Mouse (Mus musculus): ENCODE results near the gene Fam3c. TPM values are rescaled to one million over a fixed set of nuclear protein-coding genes. Genes with fewer than 3 reads are reported as not detected.

The Fam3c gene
- total and polyA plus RNA-seq, 3 experiments, result 28.2 to 396 (median 30.7) TPM

DNA sequence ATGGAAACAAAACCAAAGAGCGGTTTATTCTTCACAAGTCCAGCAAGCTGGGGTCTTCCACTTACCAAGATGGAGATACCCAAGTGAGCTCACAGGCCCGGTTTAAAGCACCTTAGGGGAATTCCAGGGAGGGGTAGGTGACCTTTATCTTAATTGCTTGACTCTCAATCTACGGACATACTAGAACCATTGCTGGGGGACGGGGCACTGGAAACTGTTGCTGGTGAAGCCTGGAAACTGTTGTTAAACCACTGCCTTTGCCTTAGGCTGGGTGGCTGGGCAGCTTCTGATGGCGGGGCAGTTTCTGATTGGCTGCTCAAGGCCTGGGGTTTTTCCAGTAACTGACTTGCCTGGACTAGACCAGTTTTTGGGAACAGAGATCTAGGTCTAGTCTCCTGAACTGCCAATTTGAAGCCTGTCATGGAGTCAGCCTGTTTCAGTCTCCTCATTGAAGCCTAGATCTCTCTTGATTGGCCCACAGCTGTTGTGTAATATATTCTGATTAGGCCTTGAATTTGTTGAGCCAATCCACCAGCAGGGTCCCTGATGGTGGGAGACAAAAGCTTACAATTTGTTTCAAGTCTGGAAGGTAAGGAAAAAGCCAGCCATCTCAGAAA, 29.3 kb upstream of the Fam3c start:
- TF ChIP-seq SIN3A (IDR thresholded peaks at IDR 0.05; ENCODE audit: low read length) (no peak), SMC3 (IDR thresholded peaks at IDR 0.05; ENCODE audit: low read depth, low read length) (no peak), MAFK (IDR thresholded peaks at IDR 0.05; ENCODE audit: borderline replicate concordance, low read depth, low read length) (no peak), GABPA (IDR thresholded peaks at IDR 0.05; ENCODE audit: low read depth, low read length) (no peak), USF2 (IDR thresholded peaks at IDR 0.05; ENCODE audit: borderline replicate concordance in 1 of 2, insufficient read depth in 1 of 2, low read depth in 1 of 2, low read length in 2 of 2) (no peak), NRF1 (IDR thresholded peaks at IDR 0.05; ENCODE audit: insufficient read depth, low read depth, low read length, poor library complexity, severe bottlenecking) (no peak), CHD2 (IDR thresholded peaks at IDR 0.05; ENCODE audit: low read length) (no peak), RAD21 (IDR thresholded peaks at IDR 0.05; ENCODE audit: low read depth, low read length) (no peak), POLR2AphosphoS5 (IDR thresholded peaks at IDR 0.05; ENCODE audit: borderline replicate concordance, low read depth, low read length) (no peak), TAL1 (IDR thresholded peaks at IDR 0.05; ENCODE audit: low read length) (no peak), JUND (IDR thresholded peaks at IDR 0.05; ENCODE audit: low read depth, low read length) (no peak), MAZ (IDR thresholded peaks at IDR 0.05; ENCODE audit: low read depth, low read length) (no peak), ELF1 (IDR thresholded peaks at IDR 0.05; ENCODE audit: low read depth, low read length) (no peak), RCOR1 (IDR thresholded peaks at IDR 0.05; ENCODE audit: low read depth, low read length) (no peak), ZC3H11A (IDR thresholded peaks at IDR 0.05; ENCODE audit: low read depth, low read length) (no peak), TCF12 (IDR thresholded peaks at IDR 0.05; ENCODE audit: low read depth, low read length) (no peak), CTCF (IDR thresholded peaks at IDR 0.05 in 2 of 3, conservative IDR thresholded peaks at IDR 0.05 in 1 of 3; ENCODE audit: control insufficient read depth in 1 of 3, insufficient read depth in 1 of 3, low read depth in 2 of 3, low read length in 3 of 3, poor library complexity in 1 of 3, severe bottlenecking in 1 of 3) (no peak)
- H3K27ac ChIP-seq (ENCODE audit: control insufficient read depth, low read depth, low read length), result no peak overlapping the region
- H3K9me3 ChIP-seq (replicated peaks; ENCODE audit: insufficient read depth, low read length), result no peaks in the 10 kb centered on the region
- H3K9ac ChIP-seq (ENCODE audit: control insufficient read depth, low read depth, low read length, poor library complexity, severe bottlenecking), result no peak overlapping the region
- peaks cover 2 to 6% of the 10 kb centered on the region in 2 experiments; a peak in 3 of 4 replicates for H3K27me3 ChIP-seq (ENCODE audit: control insufficient read depth in 1 of 2, insufficient read depth in 2 of 2, low read length in 2 of 2)
- DNase-seq (ENCODE audit: low read depth, low spot score), result no peak
- no peaks in the 10 kb centered on the region for H3K4me1 ChIP-seq (ENCODE audit: control insufficient read depth in 1 of 2, insufficient read depth in 2 of 2, low read length in 2 of 2)
- no peaks in the 10 kb centered on the region for H3K36me3 ChIP-seq (ENCODE audit: control insufficient read depth in 1 of 2, insufficient read depth in 2 of 2, low read length in 2 of 2)
- no peak overlapping the region for H3K4me3 ChIP-seq (ENCODE audit: control insufficient read depth in 1 of 2, insufficient read depth in 1 of 2, low read depth in 2 of 2, low read length in 2 of 2)
- no peaks in the 10 kb centered on the region for H3K79me2 ChIP-seq (ENCODE audit: control insufficient read depth, insufficient read depth, low read length, poor library complexity)

GRCm38 (mm10) chr6:22380269-22380668, 24.2 kb upstream of the Fam3c start:
- Histone ChIP-seq H3K4me3 (ENCODE audit: control insufficient read depth in 1 of 2, insufficient read depth in 1 of 2, low read depth in 2 of 2, low read length in 2 of 2) (no peak overlapping the region), H3K9me3 (replicated peaks; ENCODE audit: insufficient read depth, low read length) (no peaks in the 10 kb centered on the region), H3K9ac (ENCODE audit: control insufficient read depth, low read depth, low read length, poor library complexity, severe bottlenecking) (no peak overlapping the region), H3K27ac (ENCODE audit: control insufficient read depth, low read depth, low read length) (no peak overlapping the region), H3K27me3 (ENCODE audit: control insufficient read depth in 1 of 2, insufficient read depth in 2 of 2, low read length in 2 of 2) (peaks cover 3 to 6% of the 10 kb centered on the region in 2 experiments), H3K4me1 (ENCODE audit: control insufficient read depth in 1 of 2, insufficient read depth in 2 of 2, low read length in 2 of 2) (no peaks in the 10 kb centered on the region), H3K36me3 (ENCODE audit: control insufficient read depth in 1 of 2, insufficient read depth in 2 of 2, low read length in 2 of 2) (no peaks in the 10 kb centered on the region), H3K79me2 (ENCODE audit: control insufficient read depth, insufficient read depth, low read length, poor library complexity) (no peaks in the 10 kb centered on the region)
- DNase-seq (ENCODE audit: low read depth, low spot score), result no peak
- TF ChIP-seq CTCF (IDR thresholded peaks at IDR 0.05 in 2 of 3, conservative IDR thresholded peaks at IDR 0.05 in 1 of 3; ENCODE audit: control insufficient read depth in 1 of 3, insufficient read depth in 1 of 3, low read depth in 2 of 3, low read length in 3 of 3, poor library complexity in 1 of 3, severe bottlenecking in 1 of 3) (no peak), MAX (IDR thresholded peaks at IDR 0.05; ENCODE audit: low read length) (no peak), ZC3H11A (IDR thresholded peaks at IDR 0.05; ENCODE audit: low read depth, low read length) (no peak), E2F4 (IDR thresholded peaks at IDR 0.05; ENCODE audit: borderline replicate concordance, low read depth, low read length) (no peak), USF1 (IDR thresholded peaks at IDR 0.05; ENCODE audit: low read depth, low read length) (no peak), MEF2A (IDR thresholded peaks at IDR 0.05; ENCODE audit: extremely low read depth, insufficient replicate concordance, low read depth, low read length, poor library complexity, severe bottlenecking) (no peak), NELFE (IDR thresholded peaks at IDR 0.05; ENCODE audit: low read depth, low read length) (no peak), POLR2A (IDR thresholded peaks at IDR 0.05; ENCODE audit: control insufficient read depth in 1 of 2, insufficient read depth in 1 of 2, low read depth in 1 of 2, low read length in 2 of 2, poor library complexity in 1 of 2) (no peak), CHD1 (IDR thresholded peaks at IDR 0.05; ENCODE audit: low read depth, low read length) (no peak), MYC (IDR thresholded peaks at IDR 0.05; ENCODE audit: low read depth, low read length) (no peak), MAFK (IDR thresholded peaks at IDR 0.05; ENCODE audit: borderline replicate concordance, low read depth, low read length) (no peak), USF2 (IDR thresholded peaks at IDR 0.05; ENCODE audit: borderline replicate concordance in 1 of 2, insufficient read depth in 1 of 2, low read depth in 1 of 2, low read length in 2 of 2) (no peak), ZKSCAN1 (IDR thresholded peaks at IDR 0.05; ENCODE audit: low read depth, low read length) (no peak), RAD21 (IDR thresholded peaks at IDR 0.05; ENCODE audit: low read depth, low read length) (no peak), POLR2AphosphoS5 (IDR thresholded peaks at IDR 0.05; ENCODE audit: borderline replicate concordance, low read depth, low read length) (no peak)

Data from MEL (cell line).